Mouse (Mus musculus) thymus, postnatal 10 days (tissue): ENCODE measurements at regions not wholly inside any gene's neighbourhood (a gene's known extent, or its start where the extent isn't known, plus 50 kb on each side); places are given as distances from the start of the nearest gene placed in this dataset.
A peak's percentile ranks its signal among the peaks of the same experiment; 100 is the strongest.

Source experiments
- DNase-seq, 2 experiments: peaks; one replicate each; pipeline ENCODE4 v3.0.0; 2021; ENCODE audit warnings: low spot score in 2 of 2

GRCm38 (mm10) chr19:32939692-32940091 is 182.4 kb downstream of the Pten start:
- DNase-seq: no peak

- DNase-seq: no peak
These were observed 183.5 kb downstream of the Pten start for GRCm38 (mm10) chr19:32940806-32941205.

- DNase-seq: no peak
These were observed 186.4 kb downstream of the Pten start for GRCm38 (mm10) chr19:32943594-32944230.

- no peak for DNase-seq
These were observed 190.0 kb downstream of the Pten start for GRCm38 (mm10) chr19:32947081-32947855.

- no peak for DNase-seq
These were observed 193.0 kb downstream of the Pten start for GRCm38 (mm10) chr19:32950252-32950651.

GRCm38 (mm10) chr19:32950794-32951193 is 193.5 kb downstream of the Pten start:
- DNase-seq: no peak

- no peak for DNase-seq
These were observed 195.1 kb downstream of the Pten start for GRCm38 (mm10) chr19:32952425-32952824.

- peak; percentile 53 to 71 for DNase-seq
These were observed 195.8 kb downstream of the Pten start for GRCm38 (mm10) chr19:32952928-32953687.

GRCm38 (mm10) chr19:32954001-32954605 is 196.8 kb downstream of the Pten start:
- peak; percentile 49 to 73 for DNase-seq

GRCm38 (mm10) chr19:32954942-32955341 is 197.6 kb downstream of the Pten start:
- DNase-seq: no peak

GRCm38 (mm10) chr19:32956143-32956915 is 199.0 kb downstream of the Pten start:
- peak in 1 of 2 experiments; percentile 55 for DNase-seq

- DNase-seq: peak in 1 of 2 experiments; percentile 27
These were observed 199.7 kb downstream of the Pten start for GRCm38 (mm10) chr19:32956916-32957558.

GRCm38 (mm10) chr19:32958276-32958675 is 201.0 kb downstream of the Pten start:
- no peak for DNase-seq

GRCm38 (mm10) chr19:32958791-32959190 is 201.5 kb downstream of the Pten start:
- DNase-seq: no peak

- no peak for DNase-seq
These were observed 202.5 kb downstream of the Pten start for GRCm38 (mm10) chr19:32959844-32960195.

GRCm38 (mm10) chr19:32960196-32960947 is 203.1 kb downstream of the Pten start:
- DNase-seq: peak; percentile 22 to 30

GRCm38 (mm10) chr19:32961525-32961924 is 204.2 kb downstream of the Pten start:
- no peak for DNase-seq

GRCm38 (mm10) chr19:32963983-32964382 is 206.7 kb downstream of the Pten start:
- peak; percentile 38 to 39 for DNase-seq

GRCm38 (mm10) chr19:32965488-32965887 is 208.2 kb downstream of the Pten start:
- no peak for DNase-seq

GRCm38 (mm10) chr19:32969213-32969776 is 212.0 kb downstream of the Pten start:
- no peak for DNase-seq
